Mouse (Mus musculus): ENCODE measurements around the gene Sag. TPM values are rescaled to one million over a fixed set of nuclear protein-coding genes. Genes with fewer than 3 reads are reported as not detected.
A peak's percentile ranks its signal among the peaks of the same experiment; 100 is the strongest.

Gene Sag
- total RNA-seq (2014; rRNA removed) (not detected in 2 replicates), polyA plus RNA-seq (2015; fragmentation: Nextera tagmentation; extraction: Ambion mirVana) (1.2 and 1.9 TPM in 2 replicates)

GRCm38 (mm10) chr1:87803576-87803975 is at the start of gene Sag:
Sag (plus strand) TSS chr1:87803680.
- Histone ChIP-seq H3K27me3 (ENCODE audit: insufficient read depth, low read length) (no peaks in the 10 kb centered on the region), H3K9me3 (ENCODE audit: low read length) (no peaks in the 10 kb centered on the region), H3K27ac (ENCODE audit: low read depth, low read length) (no peak within 1 kb of the TSS), H3K4me1 (ENCODE audit: insufficient read depth, low read length) (no peaks in the 10 kb centered on the region), H3K4me3 (ENCODE audit: low read depth, low read length) (no peak within 1 kb of the TSS), H3K9ac (replicated peaks; ENCODE audit: low read length, poor library complexity, severe bottlenecking) (no peak within 1 kb of the TSS), H3K36me3 (ENCODE audit: insufficient read depth, low read length) (no peaks in the 10 kb centered on the region), H3K4me2 (ENCODE audit: low read depth, low read length, poor library complexity, severe bottlenecking) (no peak within 1 kb of the TSS)
- DNase-seq (ENCODE audit: low spot score) (no peak), ATAC-seq (ENCODE audit: low FRiP score) (no peak)
- no peak for TF ChIP-seq CTCF (IDR thresholded peaks at IDR 0.05)
- 61% methylated on average over 6 of the region's 6 CpGs for WGBS

GRCm38 (mm10) chr1:87755641-87756470 is 47.6 kb upstream of the Sag start, which contains the start of gene Atg16l1:
Atg16l1 (plus strand) TSS chr1:87755870.
- WGBS: 1% methylated on average over 79 of the region's 79 CpGs
- ATAC-seq (ENCODE audit: low FRiP score) (peak; percentile 98), DNase-seq (ENCODE audit: low spot score) (peak; percentile 98)
- TF ChIP-seq CTCF (IDR thresholded peaks at IDR 0.05): peak; percentile 79
- Histone ChIP-seq H3K4me3 (ENCODE audit: low read depth, low read length) (peak within 1 kb of the TSS; percentile 90), H3K9me3 (ENCODE audit: low read length) (no peaks in the 10 kb centered on the region), H3K27ac (ENCODE audit: low read depth, low read length) (peak within 1 kb of the TSS; percentile 92), H3K4me1 (ENCODE audit: insufficient read depth, low read length) (no peaks in the 10 kb centered on the region), H3K4me2 (ENCODE audit: low read depth, low read length, poor library complexity, severe bottlenecking) (peak within 1 kb of the TSS; percentile 46), H3K9ac (replicated peaks; ENCODE audit: low read length, poor library complexity, severe bottlenecking) (peak within 1 kb of the TSS; percentile 79), H3K27me3 (ENCODE audit: insufficient read depth, low read length) (no peaks in the 10 kb centered on the region), H3K36me3 (ENCODE audit: insufficient read depth, low read length) (0 out of 2 replicates have a peak, but pooled peaks cover 2% of the 10 kb centered on the region)

- H3K4me3 ChIP-seq (ENCODE audit: low read depth, low read length): no peak overlapping the region
- no peaks in the 10 kb centered on the region for H3K27me3 ChIP-seq (ENCODE audit: insufficient read depth, low read length)
- DNase-seq (ENCODE audit: low spot score) (no peak), ATAC-seq (ENCODE audit: low FRiP score) (no peak)
- H3K36me3 ChIP-seq (ENCODE audit: insufficient read depth, low read length): peaks cover 70% of the 10 kb centered on the region
- H3K4me1 ChIP-seq (ENCODE audit: insufficient read depth, low read length): no peaks in the 10 kb centered on the region
- no peaks in the 10 kb centered on the region for H3K9me3 ChIP-seq (ENCODE audit: low read length)
- no peak overlapping the region for H3K4me2 ChIP-seq (ENCODE audit: low read depth, low read length, poor library complexity, severe bottlenecking)
- WGBS: 94% methylated on average over 3 of the region's 3 CpGs
- no peak overlapping the region for H3K27ac ChIP-seq (ENCODE audit: low read depth, low read length)
- no peak overlapping the region for H3K9ac ChIP-seq (replicated peaks; ENCODE audit: low read length, poor library complexity, severe bottlenecking)
- TF ChIP-seq CTCF (IDR thresholded peaks at IDR 0.05): no peak
Measured at GRCm38 (mm10) chr1:87763821-87764220, 39.7 kb upstream of the Sag start.

- DNase-seq (ENCODE audit: low spot score): no peak
- Histone ChIP-seq H3K27me3 (ENCODE audit: insufficient read depth, low read length) (no peaks in the 10 kb centered on the region), H3K4me2 (ENCODE audit: low read depth, low read length, poor library complexity, severe bottlenecking) (no peak overlapping the region), H3K4me1 (ENCODE audit: insufficient read depth, low read length) (no peaks in the 10 kb centered on the region), H3K9ac (replicated peaks; ENCODE audit: low read length, poor library complexity, severe bottlenecking) (no peak overlapping the region), H3K9me3 (ENCODE audit: low read length) (no peaks in the 10 kb centered on the region), H3K36me3 (ENCODE audit: insufficient read depth, low read length) (peaks cover 75% of the 10 kb centered on the region), H3K4me3 (ENCODE audit: low read depth, low read length) (no peak overlapping the region), H3K27ac (ENCODE audit: low read depth, low read length) (no peak overlapping the region)
- 88% methylated on average over 2 of the region's 2 CpGs for WGBS
- no peak for TF ChIP-seq CTCF (IDR thresholded peaks at IDR 0.05)
- ATAC-seq (ENCODE audit: low FRiP score): no peak
Measured at GRCm38 (mm10) chr1:87765741-87766140, 37.7 kb upstream of the Sag start.

- H3K4me2 ChIP-seq (ENCODE audit: low read depth, low read length, poor library complexity, severe bottlenecking): no peak overlapping the region
- H3K9ac ChIP-seq (replicated peaks; ENCODE audit: low read length, poor library complexity, severe bottlenecking): no peak overlapping the region
- no peak for DNase-seq (ENCODE audit: low spot score)
- H3K9me3 ChIP-seq (ENCODE audit: low read length): no peaks in the 10 kb centered on the region
- ATAC-seq (ENCODE audit: low FRiP score): no peak
- H3K4me3 ChIP-seq (ENCODE audit: low read depth, low read length): no peak overlapping the region
- H3K27ac ChIP-seq (ENCODE audit: low read depth, low read length): no peak overlapping the region
- H3K36me3 ChIP-seq (ENCODE audit: insufficient read depth, low read length): peaks cover 80% of the 10 kb centered on the region
- WGBS: 93% methylated on average over 3 of the region's 3 CpGs
- no peaks in the 10 kb centered on the region for H3K27me3 ChIP-seq (ENCODE audit: insufficient read depth, low read length)
- no peaks in the 10 kb centered on the region for H3K4me1 ChIP-seq (ENCODE audit: insufficient read depth, low read length)
- peak; percentile 63 for TF ChIP-seq CTCF (IDR thresholded peaks at IDR 0.05)
Measured at GRCm38 (mm10) chr1:87766233-87766632, 37.2 kb upstream of the Sag start.

- 100% methylated on average over 2 of the region's 2 CpGs for WGBS
- H3K4me2 ChIP-seq (ENCODE audit: low read depth, low read length, poor library complexity, severe bottlenecking): no peak overlapping the region
- peaks cover 75% of the 10 kb centered on the region for H3K36me3 ChIP-seq (ENCODE audit: insufficient read depth, low read length)
- no peaks in the 10 kb centered on the region for H3K27me3 ChIP-seq (ENCODE audit: insufficient read depth, low read length)
- no peak overlapping the region for H3K4me3 ChIP-seq (ENCODE audit: low read depth, low read length)
- no peaks in the 10 kb centered on the region for H3K9me3 ChIP-seq (ENCODE audit: low read length)
- DNase-seq (ENCODE audit: low spot score) (no peak), ATAC-seq (ENCODE audit: low FRiP score) (no peak)
- H3K4me1 ChIP-seq (ENCODE audit: insufficient read depth, low read length): no peaks in the 10 kb centered on the region
- TF ChIP-seq CTCF (IDR thresholded peaks at IDR 0.05): no peak
- H3K9ac ChIP-seq (replicated peaks; ENCODE audit: low read length, poor library complexity, severe bottlenecking): no peak overlapping the region
- no peak overlapping the region for H3K27ac ChIP-seq (ENCODE audit: low read depth, low read length)
Measured at GRCm38 (mm10) chr1:87769263-87769662, 34.2 kb upstream of the Sag start.

Data from midbrain, postnatal 0 days (tissue).